Mouse (Mus musculus) heart, embryonic 13.5 days (tissue): ENCODE data around the gene Cast. TPM values are rescaled to one million over a fixed set of nuclear protein-coding genes. Genes with fewer than 3 reads are reported as not detected.

ENCODE experiments used
- ATAC-seq: fragments of 200-750 bp; cut with Nextera tagmentation; 2 replicates; pipeline ENCODE4 v1.8.0; 2017; ENCODE audit warnings: moderate TSS enrichment; ENCODE audit not compliant: insufficient number of reproducible peaks, low FRiP score, low TSS enrichment; ENCODE audit errors: extremely low read depth
- H3K27ac ChIP-seq: fragments of 300-500 bp; sonication (generic); replicated peaks from 2 replicates; pipeline ENCODE4 v1.5.1; 2015; ENCODE audit warnings: moderate library complexity, mild to moderate bottlenecking, inconsistent platforms
- H3K27me3 ChIP-seq: fragments of 300-500 bp; sonication (generic); replicated peaks from 2 replicates; pipeline ENCODE4 v1.6.1; 2015; ENCODE audit warnings: mild to moderate bottlenecking, inconsistent platforms
- H3K36me3 ChIP-seq: fragments of 300-500 bp; sonication (generic); 2 replicates; pipeline ENCODE4 v1.6.1; 2015; ENCODE audit warnings: mild to moderate bottlenecking, inconsistent platforms
- H3K4me1 ChIP-seq: fragments of 300-500 bp; sonication (generic); 2 replicates; pipeline ENCODE4 v1.6.1; 2015; ENCODE audit warnings: inconsistent platforms
- H3K4me2 ChIP-seq: fragments of 300-500 bp; sonication (generic); 2 replicates; pipeline ENCODE4 v1.6.1; 2015; ENCODE audit warnings: inconsistent platforms, mild to moderate bottlenecking, moderate library complexity
- H3K4me3 ChIP-seq: fragments of 300-500 bp; sonication (generic); 2 replicates; pipeline ENCODE4 v1.5.1; 2015; ENCODE audit warnings: moderate library complexity, mild to moderate bottlenecking, inconsistent platforms
- H3K9ac ChIP-seq: fragments of 300-500 bp; sonication (generic); 2 replicates; pipeline ENCODE4 v1.6.1; 2015; ENCODE audit warnings: inconsistent platforms, mild to moderate bottlenecking, moderate library complexity
- H3K9me3 ChIP-seq: fragments of 300-500 bp; sonication (generic); 2 replicates; pipeline ENCODE4 v1.6.1; 2016; ENCODE audit warnings: inconsistent platforms
- whole genome bisulfite sequencing: fragments of 180-500 bp; shearing (Covaris S2); methylation state at CpG from one replicate; pipeline ENCODE4 v1.1.7; 2015; ENCODE audit warnings: mixed read lengths; 5-methylcytosine and 5-hydroxymethylcytosine counted together
- polyA plus RNA-seq: library from polyadenylated mRNA; unstranded; fragments of >200 nt; fragmentation: Nextera tagmentation; extraction: Ambion mirVana; gene quantifications from 2 replicates; pipeline ENCODE4 v1.2.1, GENCODE M21; 2015

Cast gene
- 47.3 and 53.6 TPM in 2 replicates for polyA plus RNA-seq

DNA sequence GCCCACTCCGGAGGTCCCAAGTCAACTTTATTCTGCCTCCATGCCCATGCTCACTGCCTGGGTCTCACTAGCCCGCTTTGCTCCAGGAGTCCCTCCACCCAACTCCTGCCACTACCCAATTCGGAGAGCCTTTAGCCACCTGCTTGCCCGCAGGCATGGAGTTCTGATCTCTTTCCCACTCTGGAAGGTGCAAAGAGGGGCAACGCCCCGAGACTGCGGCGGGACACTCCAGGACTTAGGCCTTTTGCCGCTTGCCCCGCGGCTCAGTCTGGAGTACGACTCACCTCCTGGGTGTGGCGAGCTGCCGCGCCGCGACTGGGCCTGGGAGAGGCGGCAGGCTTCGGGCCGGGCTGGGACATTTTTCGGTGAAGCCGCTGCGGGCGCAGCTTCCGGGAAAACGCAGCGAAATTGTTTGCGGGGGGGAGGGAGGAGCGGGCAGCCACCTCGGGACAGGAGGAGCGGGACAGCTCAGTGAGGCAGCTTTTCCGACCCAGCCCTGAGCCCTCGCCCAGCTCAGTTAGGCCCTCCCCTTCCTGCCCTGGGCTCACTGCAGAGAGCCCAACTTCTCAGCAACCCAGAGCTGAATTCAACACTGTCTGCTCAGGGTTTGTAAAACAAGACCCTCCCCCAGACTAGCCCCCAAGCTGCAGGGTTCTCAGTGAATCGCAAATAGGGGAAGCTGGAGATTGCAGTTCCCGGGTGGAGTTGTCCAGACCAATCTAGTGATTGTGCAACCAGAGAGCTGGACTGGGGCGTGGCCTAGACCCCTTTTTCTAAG, at the start of gene Cast:
Gene Cast (minus strand): TSS at position 659 of the 778 bp plus-strand sequence.
- Histone ChIP-seq H3K4me2 (peak within 1 kb of the TSS; percentile 97), H3K36me3 (no peaks in the 10 kb centered on the region), H3K9me3 (no peaks in the 10 kb centered on the region), H3K4me3 (peak within 1 kb of the TSS; percentile 89), H3K9ac (peak within 1 kb of the TSS; percentile 91), H3K27ac (peak within 1 kb of the TSS; percentile 90), H3K27me3 (no peaks in the 10 kb centered on the region), H3K4me1 (peaks cover 18% of the 10 kb centered on the region)
- WGBS, result 1% methylated on average over 34 of the region's 36 CpGs
- peak; percentile 79 for ATAC-seq

DNA sequence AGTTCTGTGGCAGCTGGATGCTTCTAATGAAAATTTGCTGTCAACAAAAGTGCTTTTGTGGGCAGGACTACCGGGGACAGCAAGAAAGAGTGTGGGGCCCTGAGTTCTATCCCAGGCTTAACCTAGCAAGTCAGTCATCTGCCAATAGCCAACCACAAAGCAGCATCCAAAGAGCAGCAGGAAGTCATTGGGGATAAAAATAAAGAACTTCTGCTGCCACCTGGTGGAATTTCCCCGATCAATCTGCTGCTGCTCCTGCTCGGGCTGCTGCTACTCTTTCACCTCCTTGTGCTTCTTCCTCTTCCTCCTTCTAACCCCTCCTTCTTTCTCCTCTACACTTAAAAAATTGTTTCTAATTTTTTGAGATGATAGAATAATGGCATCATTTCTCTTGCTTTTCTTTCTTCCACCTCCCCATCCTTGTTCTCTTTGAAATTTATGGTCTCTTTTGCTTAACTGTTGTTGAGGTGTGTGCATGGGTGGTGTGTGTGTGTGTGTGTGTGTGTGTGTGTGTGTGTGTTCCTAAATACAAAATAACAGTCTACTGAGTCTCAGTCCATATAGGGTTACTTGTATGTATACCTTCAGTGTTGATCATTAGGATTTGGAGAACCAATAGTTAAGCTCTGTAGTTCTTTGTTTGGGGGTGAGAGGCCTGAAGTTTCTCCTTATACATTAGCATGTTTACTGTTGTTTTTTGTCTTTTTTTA, 45.9 kb upstream of the Cast start:
- H3K4me2 ChIP-seq, result no peak overlapping the region

DNA sequence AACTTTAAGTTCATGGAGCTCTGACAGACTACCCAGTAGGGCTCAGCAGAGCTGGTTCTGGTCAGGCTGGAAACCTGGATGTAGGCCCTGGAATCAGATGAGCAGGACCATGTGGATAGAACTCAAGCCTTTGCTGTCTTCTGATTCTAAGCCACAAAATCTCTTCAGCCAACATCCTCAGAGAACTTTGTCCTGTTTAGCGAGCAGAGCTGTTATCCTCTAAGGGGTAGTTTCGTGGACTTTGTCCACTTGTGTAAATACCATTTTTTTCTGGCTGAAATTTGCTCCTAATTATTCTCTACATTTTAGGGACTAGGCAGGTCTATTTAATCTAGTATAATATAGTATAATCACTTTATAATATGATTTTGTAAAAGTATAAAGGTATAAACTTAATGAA, 42.2 kb upstream of the Cast start:
- no peak overlapping the region for H3K4me2 ChIP-seq
- no peak for ATAC-seq
- no peaks in the 10 kb centered on the region for H3K9me3 ChIP-seq
- no peaks in the 10 kb centered on the region for H3K4me1 ChIP-seq
- no peak overlapping the region for H3K4me3 ChIP-seq
- WGBS, result 77% methylated on average over 2 of the region's 2 CpGs
- no peaks in the 10 kb centered on the region for H3K36me3 ChIP-seq
- no peak overlapping the region for H3K27ac ChIP-seq
- no peaks in the 10 kb centered on the region for H3K27me3 ChIP-seq
- H3K9ac ChIP-seq, result no peak overlapping the region

More for the DNA sequence above, 45.9 kb upstream of the Cast start:
- Histone ChIP-seq H3K9me3 (no peaks in the 10 kb centered on the region), H3K9ac (no peak overlapping the region), H3K4me3 (no peak overlapping the region), H3K27ac (no peak overlapping the region), H3K27me3 (no peaks in the 10 kb centered on the region; the same call in 1 of the 2 replicates), H3K4me1 (no peaks in the 10 kb centered on the region), H3K36me3 (no peaks in the 10 kb centered on the region)
- WGBS, result 4% methylated on average over 3 of the region's 3 CpGs
- ATAC-seq, result no peak

DNA sequence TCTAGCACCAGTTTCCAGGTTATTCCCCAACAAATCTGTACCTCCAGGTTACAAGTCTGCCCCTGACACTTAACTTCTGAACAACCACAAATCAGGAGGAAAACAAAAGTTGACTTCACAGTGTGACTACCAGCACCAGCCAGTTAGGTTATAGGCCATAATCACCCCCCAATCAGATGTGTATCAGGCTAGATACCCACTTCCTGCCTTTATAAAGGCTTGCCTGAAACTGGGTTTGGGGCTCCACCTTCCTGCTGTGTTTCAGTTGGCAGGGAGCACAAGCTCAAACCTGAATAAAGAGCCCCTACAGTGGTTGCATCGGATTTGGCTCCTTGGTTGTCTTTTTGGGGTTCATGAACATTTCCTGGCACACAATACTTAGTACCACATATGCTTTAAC, 37.3 kb upstream of the Cast start:
- Histone ChIP-seq H3K27ac (no peak overlapping the region), H3K4me1 (no peaks in the 10 kb centered on the region), H3K9me3 (no peaks in the 10 kb centered on the region), H3K9ac (no peak overlapping the region), H3K36me3 (no peaks in the 10 kb centered on the region), H3K4me3 (no peak overlapping the region), H3K4me2 (no peak overlapping the region), H3K27me3 (no peaks in the 10 kb centered on the region)
- no peak for ATAC-seq
- 61% methylated on average over 1 of the region's 1 CpGs for WGBS

DNA sequence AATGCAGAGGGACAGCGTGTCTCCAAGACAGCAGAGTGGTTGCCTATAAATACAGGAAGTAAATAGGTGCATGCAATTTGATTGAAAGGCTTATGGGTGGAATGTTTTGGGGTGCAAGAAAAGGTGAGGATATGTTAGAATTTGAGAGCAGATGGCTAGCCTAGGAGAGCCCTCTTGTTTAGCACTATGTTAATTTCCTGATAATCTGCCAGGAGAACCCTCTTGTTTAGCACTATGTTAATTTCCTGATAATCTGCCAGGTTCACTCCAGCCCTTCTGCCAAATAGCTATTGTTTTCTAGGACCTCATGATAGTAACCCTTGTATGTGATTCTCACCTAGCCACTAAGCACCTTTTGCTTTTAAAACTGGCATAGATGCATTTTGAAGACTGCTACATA, 25.9 kb upstream of the Cast start:
- H3K4me1 ChIP-seq, result no peaks in the 10 kb centered on the region
- ATAC-seq, result no peak
- no peaks in the 10 kb centered on the region for H3K9me3 ChIP-seq
- H3K27me3 ChIP-seq, result no peaks in the 10 kb centered on the region
- no peaks in the 10 kb centered on the region for H3K36me3 ChIP-seq
- no peak overlapping the region for H3K27ac ChIP-seq
- 71% methylated on average over 1 of the region's 1 CpGs for WGBS
- no peak overlapping the region for H3K9ac ChIP-seq
- no peak overlapping the region for H3K4me2 ChIP-seq
- no peak overlapping the region for H3K4me3 ChIP-seq

DNA sequence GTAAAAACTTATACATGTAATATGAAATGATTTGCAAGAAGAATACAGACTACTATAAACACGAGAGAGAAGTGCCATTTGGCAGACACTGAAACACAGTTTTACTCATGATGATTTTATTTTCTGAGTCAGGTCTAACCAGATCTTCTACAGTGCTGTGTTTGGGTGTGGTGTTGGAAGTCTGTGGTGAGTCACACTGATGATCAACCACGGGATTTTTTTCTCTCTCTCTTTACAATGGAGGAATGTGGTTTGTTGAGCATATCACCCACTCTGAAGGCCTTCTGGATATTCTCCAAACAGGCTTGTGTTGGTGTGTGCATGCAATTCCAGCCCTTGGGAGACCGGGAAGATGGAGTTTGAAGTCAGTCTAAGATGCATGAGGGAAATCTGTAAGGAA, 13.5 kb upstream of the Cast start:
- no peaks in the 10 kb centered on the region for H3K9me3 ChIP-seq
- no peak overlapping the region for H3K27ac ChIP-seq
- H3K27me3 ChIP-seq, result no peaks in the 10 kb centered on the region
- no peak overlapping the region for H3K4me3 ChIP-seq
- WGBS, result 48% methylated on average over 3 of the region's 3 CpGs
- H3K4me2 ChIP-seq, result no peak overlapping the region
- no peaks in the 10 kb centered on the region for H3K4me1 ChIP-seq
- no peaks in the 10 kb centered on the region for H3K36me3 ChIP-seq
- no peak for ATAC-seq
- H3K9ac ChIP-seq, result no peak overlapping the region

DNA sequence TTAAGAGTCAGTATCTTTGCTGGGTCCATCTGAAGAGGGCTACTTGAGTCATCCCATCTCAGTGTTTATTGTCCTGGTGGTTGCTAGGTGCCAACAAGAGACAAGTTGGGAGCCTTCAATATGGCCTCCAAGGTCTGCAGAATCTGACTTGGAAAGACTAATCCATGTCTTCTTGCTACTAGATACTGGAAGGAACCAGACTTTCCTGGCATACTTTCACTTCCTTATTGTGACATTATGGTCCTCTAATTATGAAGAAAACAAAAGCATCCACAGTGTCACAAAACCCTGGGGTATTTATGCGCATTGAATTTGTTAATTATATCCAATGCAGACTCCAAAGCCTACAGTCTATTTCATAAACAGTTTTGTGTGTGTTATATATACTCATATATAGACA, 7.1 kb upstream of the Cast start:
- Histone ChIP-seq H3K4me1 (no peaks in the 10 kb centered on the region), H3K27me3 (no peaks in the 10 kb centered on the region), H3K4me2 (no peak overlapping the region), H3K27ac (no peak overlapping the region), H3K4me3 (no peak overlapping the region), H3K9ac (no peak overlapping the region), H3K9me3 (no peaks in the 10 kb centered on the region), H3K36me3 (no peaks in the 10 kb centered on the region)
- 93% methylated on average over 1 of the region's 1 CpGs for WGBS
- ATAC-seq, result no peak

DNA sequence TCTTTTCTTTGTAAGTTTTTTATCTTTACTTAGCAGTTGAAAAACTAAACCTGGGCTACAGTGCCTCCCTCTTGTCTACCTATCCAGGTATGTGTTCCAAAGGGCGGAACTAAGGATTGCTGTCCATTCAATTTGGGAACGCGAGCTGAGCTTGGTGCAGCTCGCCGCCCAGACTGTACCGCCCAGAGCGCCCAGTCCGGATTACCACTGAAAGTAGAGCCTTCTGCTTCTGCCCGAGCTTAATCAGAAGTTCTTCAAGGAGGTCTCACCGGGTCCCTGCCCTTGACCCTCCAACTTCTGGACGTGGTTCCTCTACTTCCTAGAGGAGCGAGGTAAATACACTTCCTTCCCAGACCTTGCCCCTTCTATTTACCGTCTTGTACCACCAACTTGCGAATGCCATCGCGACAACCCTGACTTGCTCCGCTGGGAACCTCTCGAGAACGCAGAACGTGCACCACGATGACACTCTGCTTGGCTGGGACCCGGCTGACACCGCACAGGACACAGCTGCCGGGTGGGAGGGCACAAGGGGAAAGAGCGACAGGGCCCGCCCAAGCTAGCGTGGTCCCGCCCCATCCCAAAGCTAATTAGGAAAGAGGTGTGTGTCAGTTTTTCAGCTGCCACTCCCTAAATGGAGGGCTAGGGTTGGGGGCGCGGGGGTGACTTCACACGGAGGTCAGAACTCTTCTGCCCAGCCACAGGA, 1.0 kb downstream of the Cast start:
- Histone ChIP-seq H3K27me3 (no peaks in the 10 kb centered on the region), H3K27ac (peak overlapping the region; percentile 90), H3K9ac (peak overlapping the region; percentile 91), H3K36me3 (no peaks in the 10 kb centered on the region), H3K4me3 (peak overlapping the region; percentile 89), H3K4me2 (peak overlapping the region; percentile 97), H3K4me1 (peaks cover 18% of the 10 kb centered on the region), H3K9me3 (no peaks in the 10 kb centered on the region)
- under 1% methylated on average over 31 of the region's 31 CpGs for WGBS
- peak; percentile 89; the same call in 1 of the 2 replicates for ATAC-seq

DNA sequence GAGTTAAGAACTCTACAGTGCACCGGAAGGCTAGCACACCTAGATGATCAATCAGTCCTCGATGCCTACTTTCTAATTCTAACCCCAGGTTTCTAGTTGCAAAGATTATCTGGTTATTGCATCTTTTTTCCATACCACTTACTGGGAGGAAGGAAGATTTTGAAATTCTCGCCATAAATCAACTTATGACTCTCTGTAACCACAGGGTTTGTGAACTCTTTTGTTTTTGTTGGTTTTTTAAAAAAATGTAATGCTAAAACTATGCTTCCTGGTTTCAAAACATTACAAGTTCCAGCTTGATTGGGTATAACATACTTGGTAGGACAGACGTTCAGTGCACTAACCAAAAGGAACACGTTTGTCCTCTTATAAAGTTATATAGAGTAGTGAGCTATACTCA, 1.7 kb downstream of the Cast start:
- peak overlapping the region; percentile 97 for H3K4me2 ChIP-seq
- peaks cover 18% of the 10 kb centered on the region for H3K4me1 ChIP-seq
- H3K27ac ChIP-seq, result no peak overlapping the region
- peak overlapping the region; percentile 89 for H3K4me3 ChIP-seq
- no peaks in the 10 kb centered on the region for H3K27me3 ChIP-seq
- ATAC-seq, result no peak
- no peaks in the 10 kb centered on the region for H3K9me3 ChIP-seq
- H3K9ac ChIP-seq, result peak overlapping the region; percentile 91; the same call in 1 of the 2 replicates
- 50% methylated on average over 5 of the region's 5 CpGs for WGBS
- H3K36me3 ChIP-seq, result no peaks in the 10 kb centered on the region

DNA sequence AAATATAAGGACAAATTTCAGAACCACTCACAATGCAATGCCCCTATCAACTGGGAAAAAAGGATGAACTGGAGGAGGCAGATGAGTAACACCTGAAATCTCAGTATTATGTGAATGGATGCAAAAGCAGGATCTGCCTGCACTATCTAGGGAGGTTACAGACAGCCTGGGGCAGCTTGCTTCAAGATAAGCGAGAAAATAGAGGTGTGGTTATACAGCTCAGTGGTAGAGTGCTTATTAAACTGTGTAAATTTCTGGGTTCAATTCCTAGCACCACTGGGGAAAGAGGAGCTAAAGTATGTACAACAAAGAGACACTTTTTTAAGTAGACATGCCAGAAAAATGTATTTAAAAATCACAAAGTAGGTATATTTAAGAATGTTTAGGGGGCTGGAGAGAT, 14.2 kb downstream of the Cast start:
- Histone ChIP-seq H3K9me3 (no peaks in the 10 kb centered on the region), H3K36me3 (peaks cover 16% of the 10 kb centered on the region), H3K4me3 (no peak overlapping the region), H3K4me2 (no peak overlapping the region), H3K27me3 (no peaks in the 10 kb centered on the region), H3K4me1 (no peaks in the 10 kb centered on the region), H3K9ac (no peak overlapping the region), H3K27ac (no peak overlapping the region)
- no peak for ATAC-seq
- 51% methylated on average over 1 of the region's 1 CpGs for WGBS

DNA sequence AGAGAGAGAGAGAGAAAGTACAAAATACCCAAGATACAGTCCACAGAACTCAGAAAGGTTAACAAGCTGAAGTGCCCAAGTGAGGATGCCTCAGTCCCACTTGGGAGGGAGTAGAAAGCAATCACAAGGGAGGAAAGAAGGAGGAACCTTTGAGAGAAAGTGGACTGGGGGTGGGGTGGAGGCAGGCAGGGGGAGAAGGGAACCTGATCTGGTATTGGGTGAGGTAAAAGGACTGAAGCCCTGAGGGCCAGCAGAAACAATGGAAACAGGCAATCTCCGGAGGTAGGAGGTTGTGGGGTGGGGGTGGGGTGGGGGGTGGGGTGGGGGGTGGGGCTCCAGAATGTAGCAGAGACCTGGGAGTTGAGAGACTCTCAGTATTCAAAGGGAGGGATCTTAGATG, 20.9 kb downstream of the Cast start:
- no peaks in the 10 kb centered on the region for H3K27me3 ChIP-seq
- H3K4me3 ChIP-seq, result no peak overlapping the region
- H3K4me1 ChIP-seq, result no peaks in the 10 kb centered on the region
- H3K36me3 ChIP-seq, result peaks cover 12% of the 10 kb centered on the region
- H3K9ac ChIP-seq, result no peak overlapping the region
- no peak overlapping the region for H3K27ac ChIP-seq
- no peak for ATAC-seq
- no peak overlapping the region for H3K4me2 ChIP-seq
- WGBS, result 0% methylated on average over 1 of the region's 1 CpGs
- H3K9me3 ChIP-seq, result no peaks in the 10 kb centered on the region
